Mouse (Mus musculus): ENCODE data around the gene Phgr1. TPM values are rescaled to one million over a fixed set of nuclear protein-coding genes. Genes with fewer than 3 reads are reported as not detected.
A peak's percentile ranks its signal among the peaks of the same experiment; 100 is the strongest.

The Phgr1 gene
- total and polyA plus RNA-seq, 2 experiments = 1.6 TPM; not detected in 1

- Histone ChIP-seq H3K27ac (replicated peaks; ENCODE audit: insufficient read depth, low read depth, low read length) (no peak overlapping the region), H3K27me3 (ENCODE audit: control insufficient read depth, insufficient read depth, low read length) (no peaks in the 10 kb centered on the region), H3K36me3 (ENCODE audit: control insufficient read depth, insufficient read depth, low read length) (no peaks in the 10 kb centered on the region), H3K9ac (ENCODE audit: low read depth, low read length) (no peak overlapping the region), H3K79me2 (ENCODE audit: control insufficient read depth, insufficient read depth, low read length) (no peaks in the 10 kb centered on the region), H3K4me3 (ENCODE audit: insufficient read depth, low read depth, low read length) (no peak overlapping the region), H3K4me1 (ENCODE audit: control insufficient read depth, insufficient read depth, low read length) (peaks cover 5% of the 10 kb centered on the region; the same call in 1 of the 2 replicates)
- no peak for DNase-seq (ENCODE audit: extremely low read depth, low read depth, low spot score)
- TF ChIP-seq CTCF (IDR thresholded peaks at IDR 0.05; ENCODE audit: low read depth, low read length) (no peak), POLR2A (IDR thresholded peaks at IDR 0.05; ENCODE audit: extremely low read depth, insufficient read depth, low read length) (no peak)
- 68% methylated on average over 3 of the region's 3 CpGs for WGBS
These were observed 32.2 kb upstream of the Phgr1 start for GRCm38 (mm10) chr2:118740341-118740740.

GRCm38 (mm10) chr2:118741183-118741582 lies 31.4 kb upstream of the Phgr1 start:
- no peak overlapping the region for H3K4me3 ChIP-seq (ENCODE audit: insufficient read depth, low read depth, low read length)
- no peaks in the 10 kb centered on the region for H3K36me3 ChIP-seq (ENCODE audit: control insufficient read depth, insufficient read depth, low read length)
- H3K79me2 ChIP-seq (ENCODE audit: control insufficient read depth, insufficient read depth, low read length) = 0 out of 2 replicates have a peak, but pooled peaks cover 4% of the 10 kb centered on the region
- TF ChIP-seq CTCF (IDR thresholded peaks at IDR 0.05; ENCODE audit: low read depth, low read length) (no peak), POLR2A (IDR thresholded peaks at IDR 0.05; ENCODE audit: extremely low read depth, insufficient read depth, low read length) (no peak)
- 74% methylated on average over 9 of the region's 9 CpGs for WGBS
- no peak overlapping the region for H3K27ac ChIP-seq (replicated peaks; ENCODE audit: insufficient read depth, low read depth, low read length)
- H3K9ac ChIP-seq (ENCODE audit: low read depth, low read length) = no peak overlapping the region
- H3K4me1 ChIP-seq (ENCODE audit: control insufficient read depth, insufficient read depth, low read length) = peaks cover 5% of the 10 kb centered on the region; the same call in 1 of the 2 replicates
- no peak for DNase-seq (ENCODE audit: extremely low read depth, low read depth, low spot score)
- no peaks in the 10 kb centered on the region for H3K27me3 ChIP-seq (ENCODE audit: control insufficient read depth, insufficient read depth, low read length)

GRCm38 (mm10) chr2:118743261-118743943 lies 29.2 kb upstream of the Phgr1 start:
- TF ChIP-seq POLR2A (IDR thresholded peaks at IDR 0.05; ENCODE audit: extremely low read depth, insufficient read depth, low read length) (no peak), CTCF (IDR thresholded peaks at IDR 0.05; ENCODE audit: low read depth, low read length) (peak; percentile 54)
- DNase-seq (ENCODE audit: extremely low read depth, low read depth, low spot score) = peak; percentile 55
- no peaks in the 10 kb centered on the region for H3K27me3 ChIP-seq (ENCODE audit: control insufficient read depth, insufficient read depth, low read length)
- 30% methylated on average over 8 of the region's 8 CpGs for WGBS
- no peaks in the 10 kb centered on the region for H3K36me3 ChIP-seq (ENCODE audit: control insufficient read depth, insufficient read depth, low read length)
- H3K4me3 ChIP-seq (ENCODE audit: insufficient read depth, low read depth, low read length) = no peak overlapping the region
- 0 out of 2 replicates have a peak, but pooled peaks cover 8% of the 10 kb centered on the region for H3K79me2 ChIP-seq (ENCODE audit: control insufficient read depth, insufficient read depth, low read length)
- no peak overlapping the region for H3K9ac ChIP-seq (ENCODE audit: low read depth, low read length)
- no peak overlapping the region for H3K27ac ChIP-seq (replicated peaks; ENCODE audit: insufficient read depth, low read depth, low read length)
- H3K4me1 ChIP-seq (ENCODE audit: control insufficient read depth, insufficient read depth, low read length) = peaks cover 7% of the 10 kb centered on the region; the same call in 1 of the 2 replicates

GRCm38 (mm10) chr2:118744621-118745020 lies 27.9 kb upstream of the Phgr1 start:
- 36% methylated on average over 7 of the region's 7 CpGs for WGBS
- H3K36me3 ChIP-seq (ENCODE audit: control insufficient read depth, insufficient read depth, low read length) = no peaks in the 10 kb centered on the region
- no peaks in the 10 kb centered on the region for H3K27me3 ChIP-seq (ENCODE audit: control insufficient read depth, insufficient read depth, low read length)
- TF ChIP-seq POLR2A (IDR thresholded peaks at IDR 0.05; ENCODE audit: extremely low read depth, insufficient read depth, low read length) (no peak), CTCF (IDR thresholded peaks at IDR 0.05; ENCODE audit: low read depth, low read length) (no peak)
- peaks cover 7% of the 10 kb centered on the region; the same call in 1 of the 2 replicates for H3K4me1 ChIP-seq (ENCODE audit: control insufficient read depth, insufficient read depth, low read length)
- H3K27ac ChIP-seq (replicated peaks; ENCODE audit: insufficient read depth, low read depth, low read length) = no peak overlapping the region
- no peak overlapping the region for H3K9ac ChIP-seq (ENCODE audit: low read depth, low read length)
- no peak for DNase-seq (ENCODE audit: extremely low read depth, low read depth, low spot score)
- H3K79me2 ChIP-seq (ENCODE audit: control insufficient read depth, insufficient read depth, low read length) = 0 out of 2 replicates have a peak, but pooled peaks cover 8% of the 10 kb centered on the region
- no peak overlapping the region for H3K4me3 ChIP-seq (ENCODE audit: insufficient read depth, low read depth, low read length)

- H3K27me3 ChIP-seq (ENCODE audit: control insufficient read depth, insufficient read depth, low read length) = no peaks in the 10 kb centered on the region
- peak; percentile 42; the same call in 1 of the 2 replicates for TF ChIP-seq POLR2A (IDR thresholded peaks at IDR 0.05; ENCODE audit: extremely low read depth, insufficient read depth, low read length)
- TF ChIP-seq CTCF (IDR thresholded peaks at IDR 0.05; ENCODE audit: low read depth, low read length) = no peak
- 6% methylated on average over 56 of the region's 57 CpGs for WGBS
- H3K27ac ChIP-seq (replicated peaks; ENCODE audit: insufficient read depth, low read depth, low read length) = peak within 1 kb of the TSS; percentile 10
- H3K9ac ChIP-seq (ENCODE audit: low read depth, low read length) = peak within 1 kb of the TSS; percentile 92
- 0 out of 2 replicates have a peak, but pooled peaks cover 2% of the 10 kb centered on the region for H3K36me3 ChIP-seq (ENCODE audit: control insufficient read depth, insufficient read depth, low read length)
- H3K4me3 ChIP-seq (ENCODE audit: insufficient read depth, low read depth, low read length) = peak within 1 kb of the TSS; percentile 99
- H3K79me2 ChIP-seq (ENCODE audit: control insufficient read depth, insufficient read depth, low read length) = 0 out of 2 replicates have a peak, but pooled peaks cover 8% of the 10 kb centered on the region
- peaks cover 7% of the 10 kb centered on the region; the same call in 1 of the 2 replicates for H3K4me1 ChIP-seq (ENCODE audit: control insufficient read depth, insufficient read depth, low read length)
- peak; percentile 58 for DNase-seq (ENCODE audit: extremely low read depth, low read depth, low spot score)
These were observed 27.2 kb upstream of the Phgr1 start, which contains the start of gene Inafm2 for GRCm38 (mm10) chr2:118745232-118745884. Gene Inafm2, plus strand, starts transcription at chr2:118745758.

Data from liver, adult 2 months (tissue).